Mouse (Mus musculus): ENCODE measurements around the gene Sclt1. TPM values are rescaled to one million over a fixed set of nuclear protein-coding genes. Genes with fewer than 3 reads are reported as not detected.
A peak's percentile ranks its signal among the peaks of the same experiment; 100 is the strongest.

Sclt1 gene
- total RNA-seq, 1 experiment: 15.3 TPM

DNA sequence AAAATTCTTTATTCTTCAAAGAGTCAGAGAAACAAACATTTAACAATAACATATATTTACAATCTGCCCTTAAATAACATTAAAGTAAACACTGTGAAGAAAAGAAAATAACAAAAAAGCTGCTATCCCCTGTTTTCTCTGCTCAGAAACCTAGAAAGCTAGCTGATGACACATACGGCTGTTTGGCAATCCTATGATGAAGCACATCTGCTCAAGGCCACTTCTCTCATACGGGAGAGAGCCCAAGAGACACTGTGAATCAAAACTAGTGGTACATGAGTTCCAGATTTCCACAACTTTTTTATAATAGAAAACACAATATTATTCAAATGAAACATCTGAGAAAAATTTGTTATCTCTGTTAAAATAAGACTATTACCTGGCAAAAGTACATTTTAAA is 55.9 kb downstream of the Sclt1 start:
- H3K4me3 ChIP-seq (ENCODE audit: insufficient read depth in 1 of 2, low read depth in 1 of 2, low read length in 2 of 2, poor library complexity in 1 of 2, severe bottlenecking in 1 of 2): no peak overlapping the region
- H3K9ac ChIP-seq (ENCODE audit: insufficient read depth, low read depth, low read length, poor library complexity, severe bottlenecking): no peak overlapping the region
- no peak for DNase-seq (ENCODE audit: low read depth, low spot score)
- no peak overlapping the region for H3K27ac ChIP-seq (ENCODE audit: insufficient read depth, low read depth, low read length, poor library complexity, severe bottlenecking)
- no peaks in the 10 kb centered on the region for H3K9me3 ChIP-seq (ENCODE audit: control insufficient read depth, insufficient read depth, low read depth, low read length)
- H3K36me3 ChIP-seq (ENCODE audit: control insufficient read depth, insufficient read depth, low read length, poor library complexity, severe bottlenecking): no peaks in the 10 kb centered on the region
- TF ChIP-seq CHD2 (IDR thresholded peaks at IDR 0.05; ENCODE audit: low read depth, low read length) (no peak), ZNF384 (IDR thresholded peaks at IDR 0.05; ENCODE audit: low read depth, low read length) (no peak), MAFK (IDR thresholded peaks at IDR 0.05; ENCODE audit: insufficient read depth, low read depth, low read length) (no peak), HCFC1 (IDR thresholded peaks at IDR 0.05; ENCODE audit: borderline replicate concordance, insufficient read depth, low read length) (no peak), ZC3H11A (IDR thresholded peaks at IDR 0.05; ENCODE audit: borderline replicate concordance, low read depth, low read length) (no peak)
- in situ Hi-C loops (cut with MboI; ENCODE audit: low sequenced_read_pairs in 2 of 2, unreplicated experiment in 2 of 2): no loop called here
- H3K4me1 ChIP-seq (ENCODE audit: control insufficient read depth in 2 of 2, insufficient read depth in 2 of 2, low read length in 2 of 2, poor library complexity in 1 of 2): peaks cover 0 to 5% of the 10 kb centered on the region in 2 experiments; a peak in 3 of 4 replicates

DNA sequence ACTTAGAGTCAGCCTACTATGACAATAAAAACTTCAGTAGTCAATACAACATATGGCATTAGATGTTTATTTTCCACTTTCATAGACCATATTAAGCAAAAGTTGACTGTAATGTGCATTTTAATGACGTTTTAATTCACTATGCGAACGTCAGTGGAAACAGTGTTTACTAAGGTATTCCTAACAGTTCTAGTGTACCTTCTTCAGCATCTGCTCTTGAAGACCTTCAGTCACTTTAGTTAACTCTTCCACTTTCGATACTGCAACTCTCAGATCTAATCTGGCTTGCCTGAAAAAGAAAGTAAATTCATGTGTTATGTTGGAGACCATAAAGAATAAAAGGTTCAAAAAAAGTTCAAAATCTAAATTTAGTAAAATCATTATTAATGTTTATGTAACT is 60.2 kb downstream of the Sclt1 start:
- in situ Hi-C loops (cut with MboI; ENCODE audit: low sequenced_read_pairs in 2 of 2, unreplicated experiment in 2 of 2): no loop called here

DNA sequence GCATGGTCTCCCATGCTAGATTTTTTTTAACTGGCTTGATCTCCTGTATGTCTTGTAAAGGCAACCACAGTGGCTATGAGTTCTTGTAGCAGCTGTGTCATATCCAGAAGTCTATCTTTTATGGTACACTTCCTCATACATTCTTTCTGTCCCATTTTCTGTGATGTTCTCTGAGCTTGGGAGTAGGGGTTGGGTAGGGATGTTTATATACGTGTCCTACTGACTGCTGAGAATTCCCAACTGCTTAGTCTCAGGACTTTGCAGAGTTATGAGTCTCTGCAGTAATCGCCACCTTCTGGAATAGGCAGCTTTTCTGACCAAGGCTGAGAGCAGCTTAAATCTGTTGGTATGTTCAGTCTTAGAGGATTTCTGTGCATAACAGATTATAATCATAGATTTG is 65.7 kb downstream of the Sclt1 start:
- no peak for TF ChIP-seq MAFK (IDR thresholded peaks at IDR 0.05; ENCODE audit: insufficient read depth, low read depth, low read length)
- no peak for TF ChIP-seq CHD2 (IDR thresholded peaks at IDR 0.05; ENCODE audit: low read depth, low read length)
- no peak for TF ChIP-seq HCFC1 (IDR thresholded peaks at IDR 0.05; ENCODE audit: borderline replicate concordance, insufficient read depth, low read length)
- TF ChIP-seq ZC3H11A (IDR thresholded peaks at IDR 0.05; ENCODE audit: borderline replicate concordance, low read depth, low read length): no peak
- TF ChIP-seq ZNF384 (IDR thresholded peaks at IDR 0.05; ENCODE audit: low read depth, low read length): no peak

More for the DNA sequence above, 60.2 kb downstream of the Sclt1 start:
- Histone ChIP-seq H3K27ac (ENCODE audit: insufficient read depth, low read depth, low read length, poor library complexity, severe bottlenecking) (no peak overlapping the region), H3K4me1 (ENCODE audit: control insufficient read depth in 2 of 2, insufficient read depth in 2 of 2, low read length in 2 of 2, poor library complexity in 1 of 2) (no peaks in the 10 kb centered on the region), H3K36me3 (ENCODE audit: control insufficient read depth, insufficient read depth, low read length, poor library complexity, severe bottlenecking) (no peaks in the 10 kb centered on the region), H3K4me3 (ENCODE audit: insufficient read depth in 1 of 2, low read depth in 1 of 2, low read length in 2 of 2, poor library complexity in 1 of 2, severe bottlenecking in 1 of 2) (no peak overlapping the region), H3K9me3 (ENCODE audit: control insufficient read depth, insufficient read depth, low read depth, low read length) (no peaks in the 10 kb centered on the region), H3K9ac (ENCODE audit: insufficient read depth, low read depth, low read length, poor library complexity, severe bottlenecking) (no peak overlapping the region)
- no peak for TF ChIP-seq CHD2 (IDR thresholded peaks at IDR 0.05; ENCODE audit: low read depth, low read length)
- no peak for TF ChIP-seq ZC3H11A (IDR thresholded peaks at IDR 0.05; ENCODE audit: borderline replicate concordance, low read depth, low read length)
- TF ChIP-seq ZNF384 (IDR thresholded peaks at IDR 0.05; ENCODE audit: low read depth, low read length): no peak
- no peak for TF ChIP-seq HCFC1 (IDR thresholded peaks at IDR 0.05; ENCODE audit: borderline replicate concordance, insufficient read depth, low read length)
- no peak for TF ChIP-seq MAFK (IDR thresholded peaks at IDR 0.05; ENCODE audit: insufficient read depth, low read depth, low read length)
- DNase-seq (ENCODE audit: low read depth, low spot score): no peak

DNA sequence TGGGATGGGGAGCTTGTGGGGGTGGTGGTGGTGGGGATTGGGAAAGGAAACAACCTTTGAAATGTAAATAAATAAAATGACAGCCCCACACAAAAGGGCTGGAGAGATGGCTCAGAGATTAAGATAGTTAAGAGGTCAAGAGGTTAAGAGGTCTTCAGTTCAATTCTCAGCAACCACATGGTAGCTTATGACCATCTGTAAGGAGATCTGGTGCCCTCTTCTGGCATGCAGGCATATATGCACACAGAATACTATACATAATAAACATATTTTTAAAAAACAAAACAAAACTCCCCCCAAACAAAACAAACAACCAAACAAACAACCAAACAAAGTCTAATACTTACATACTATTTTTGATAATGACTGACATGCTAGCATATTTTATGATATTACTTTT is 67.5 kb downstream of the Sclt1 start:
- no peaks in the 10 kb centered on the region; a peak in 1 of 4 replicates for H3K4me1 ChIP-seq (ENCODE audit: control insufficient read depth in 2 of 2, insufficient read depth in 2 of 2, low read length in 2 of 2, poor library complexity in 1 of 2)
- H3K4me3 ChIP-seq (ENCODE audit: insufficient read depth in 1 of 2, low read depth in 1 of 2, low read length in 2 of 2, poor library complexity in 1 of 2, severe bottlenecking in 1 of 2): no peak overlapping the region
- in situ Hi-C loops (cut with MboI; ENCODE audit: low sequenced_read_pairs in 2 of 2, unreplicated experiment in 2 of 2): no loop called here
- DNase-seq (ENCODE audit: low read depth, low spot score): no peak
- no peak overlapping the region for H3K27ac ChIP-seq (ENCODE audit: insufficient read depth, low read depth, low read length, poor library complexity, severe bottlenecking)
- no peak overlapping the region for H3K9ac ChIP-seq (ENCODE audit: insufficient read depth, low read depth, low read length, poor library complexity, severe bottlenecking)
- no peaks in the 10 kb centered on the region for H3K9me3 ChIP-seq (ENCODE audit: control insufficient read depth, insufficient read depth, low read depth, low read length)
- no peak for TF ChIP-seq HCFC1 (IDR thresholded peaks at IDR 0.05; ENCODE audit: borderline replicate concordance, insufficient read depth, low read length)
- TF ChIP-seq ZC3H11A (IDR thresholded peaks at IDR 0.05; ENCODE audit: borderline replicate concordance, low read depth, low read length): peak; percentile 53; the same call in 1 of the 2 replicates
- H3K36me3 ChIP-seq (ENCODE audit: control insufficient read depth, insufficient read depth, low read length, poor library complexity, severe bottlenecking): no peaks in the 10 kb centered on the region

More for the DNA sequence above, 65.7 kb downstream of the Sclt1 start:
- Histone ChIP-seq H3K4me1 (ENCODE audit: control insufficient read depth in 2 of 2, insufficient read depth in 2 of 2, low read length in 2 of 2, poor library complexity in 1 of 2) (no peaks in the 10 kb centered on the region; a peak in 1 of 4 replicates), H3K27ac (ENCODE audit: insufficient read depth, low read depth, low read length, poor library complexity, severe bottlenecking) (no peak overlapping the region), H3K9me3 (ENCODE audit: control insufficient read depth, insufficient read depth, low read depth, low read length) (no peaks in the 10 kb centered on the region), H3K36me3 (ENCODE audit: control insufficient read depth, insufficient read depth, low read length, poor library complexity, severe bottlenecking) (no peaks in the 10 kb centered on the region), H3K9ac (ENCODE audit: insufficient read depth, low read depth, low read length, poor library complexity, severe bottlenecking) (no peak overlapping the region), H3K4me3 (ENCODE audit: insufficient read depth in 1 of 2, low read depth in 1 of 2, low read length in 2 of 2, poor library complexity in 1 of 2, severe bottlenecking in 1 of 2) (no peak overlapping the region)
- in situ Hi-C loops (cut with MboI; ENCODE audit: low sequenced_read_pairs in 2 of 2, unreplicated experiment in 2 of 2): no loop called here
- no peak for DNase-seq (ENCODE audit: low read depth, low spot score)

DNA sequence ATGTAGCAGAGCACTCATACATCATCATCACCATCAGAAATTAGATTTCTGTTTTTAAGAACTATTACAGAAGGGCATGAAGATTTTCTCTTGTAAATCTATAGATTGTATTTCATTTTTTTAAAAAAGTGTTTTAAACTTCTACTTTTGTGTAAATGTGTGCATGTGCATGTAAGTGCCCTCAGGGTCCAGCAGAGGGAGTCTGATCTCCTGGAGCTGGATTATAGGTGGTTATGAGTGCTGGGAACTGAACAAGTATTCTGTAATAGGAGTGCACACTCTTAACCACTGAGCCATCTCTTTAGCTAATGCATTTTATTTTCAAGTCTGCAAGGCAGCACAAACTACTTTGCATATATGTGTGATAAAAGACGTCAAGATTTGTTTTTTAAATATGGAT is 86.7 kb downstream of the Sclt1 start:
- no peak overlapping the region for H3K9ac ChIP-seq (ENCODE audit: insufficient read depth, low read depth, low read length, poor library complexity, severe bottlenecking)
- no peaks in the 10 kb centered on the region; the same call in 1 of the 2 replicates for H3K36me3 ChIP-seq (ENCODE audit: control insufficient read depth, insufficient read depth, low read length, poor library complexity, severe bottlenecking)
- in situ Hi-C loops (cut with MboI; ENCODE audit: low sequenced_read_pairs in 2 of 2, unreplicated experiment in 2 of 2): no loop called here
- TF ChIP-seq ZC3H11A (IDR thresholded peaks at IDR 0.05; ENCODE audit: borderline replicate concordance, low read depth, low read length) (peak; percentile 34; the same call in 1 of the 2 replicates), CHD2 (IDR thresholded peaks at IDR 0.05; ENCODE audit: low read depth, low read length) (no peak)
- no peaks in the 10 kb centered on the region for H3K9me3 ChIP-seq (ENCODE audit: control insufficient read depth, insufficient read depth, low read depth, low read length)
- no peak overlapping the region for H3K27ac ChIP-seq (ENCODE audit: insufficient read depth, low read depth, low read length, poor library complexity, severe bottlenecking)
- DNase-seq (ENCODE audit: low read depth, low spot score): peak; percentile 8
- H3K4me1 ChIP-seq (ENCODE audit: control insufficient read depth in 2 of 2, insufficient read depth in 2 of 2, low read length in 2 of 2, poor library complexity in 1 of 2): no peaks in the 10 kb centered on the region
- H3K4me3 ChIP-seq (ENCODE audit: insufficient read depth in 1 of 2, low read depth in 1 of 2, low read length in 2 of 2, poor library complexity in 1 of 2, severe bottlenecking in 1 of 2): no peak overlapping the region

All from ES-E14 (cell line).